Mouse (Mus musculus): ENCODE results near the gene BC061212. TPM values are rescaled to one million over a fixed set of nuclear protein-coding genes. Genes with fewer than 3 reads are reported as not detected.
"Not testable (repeated sequence)": the region's sequence is repeated elsewhere in the genome, so short reads cannot be mapped to it uniquely, and the experiment has no call there.

BC061212 gene
- not detected in 2 replicates for polyA plus RNA-seq (2011; ENCODE audit: insufficient read depth, insufficient read length, low read depth, missing spikeins)

DNA sequence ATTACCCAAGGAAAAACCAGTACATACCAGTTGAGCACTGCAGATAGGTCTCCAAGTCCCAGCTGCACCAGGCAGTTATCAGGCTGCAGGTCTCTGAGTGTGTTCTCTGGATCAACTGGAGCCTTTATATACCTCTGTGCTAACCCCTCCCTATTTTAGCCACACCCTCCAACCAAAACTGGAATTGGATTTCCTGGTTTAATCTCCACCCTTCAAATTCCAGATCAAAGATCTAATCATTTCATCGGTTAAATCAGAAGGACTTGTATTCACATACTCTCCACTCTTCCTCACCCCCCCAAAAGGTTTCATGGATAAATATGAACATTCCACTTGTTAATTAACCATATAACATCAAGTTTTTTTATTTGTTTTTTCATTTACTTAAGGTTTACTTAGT, at the start of gene BC061212:
Gene BC061212, minus strand, starts transcription at position 101 of the 400 bp plus-strand sequence.
- H3K4me3 ChIP-seq (ENCODE audit: low read depth, low read length); H3K9ac ChIP-seq (ENCODE audit: low read depth, poor library complexity, severe bottlenecking); H3K27ac ChIP-seq (ENCODE audit: insufficient read depth, low read length); H3K36me3 ChIP-seq (ENCODE audit: control insufficient read depth, insufficient read depth, low read length, poor library complexity, severe bottlenecking); H3K4me1 ChIP-seq (ENCODE audit: control insufficient read depth, insufficient read depth, low read length); H3K27me3 ChIP-seq (ENCODE audit: control insufficient read depth, insufficient read depth, low read length, poor library complexity, severe bottlenecking); H3K9me3 ChIP-seq (replicated peaks; ENCODE audit: control insufficient read depth, insufficient read depth, low read length, poor library complexity, severe bottlenecking): not testable (repeated sequence)

- not testable (repeated sequence) for H3K36me3 ChIP-seq (ENCODE audit: control insufficient read depth, insufficient read depth, low read length, poor library complexity, severe bottlenecking); H3K27ac ChIP-seq (ENCODE audit: insufficient read depth, low read length); H3K9me3 ChIP-seq (replicated peaks; ENCODE audit: control insufficient read depth, insufficient read depth, low read length, poor library complexity, severe bottlenecking); H3K4me1 ChIP-seq (ENCODE audit: control insufficient read depth, insufficient read depth, low read length); H3K4me3 ChIP-seq (ENCODE audit: low read depth, low read length); H3K27me3 ChIP-seq (ENCODE audit: control insufficient read depth, insufficient read depth, low read length, poor library complexity, severe bottlenecking); H3K9ac ChIP-seq (ENCODE audit: low read depth, poor library complexity, severe bottlenecking)
Measured at GRCm38 (mm10) chr5:94076085-94076484, 5.7 kb upstream of the BC061212 start, which contains the start of gene Gm6351. Gene Gm6351, plus strand, starts transcription at chr5:94076385.

Other genes starting within 250 kb of the BC061212 start
- not detected in 2 replicates for gene Gm7792, start 226.8 kb downstream of the BC061212 start, polyA plus RNA-seq (2011; ENCODE audit: insufficient read depth, insufficient read length, low read depth, missing spikeins)
- not detected in 2 replicates for gene Gm16429, start 141.5 kb downstream of the BC061212 start, polyA plus RNA-seq (2011; ENCODE audit: insufficient read depth, insufficient read length, low read depth, missing spikeins)
- gene Gm6351, start 5.8 kb upstream of the BC061212 start, polyA plus RNA-seq (2011; ENCODE audit: insufficient read depth, insufficient read length, low read depth, missing spikeins), result not detected in 2 replicates
- gene Gm3106, start 147.5 kb upstream of the BC061212 start, polyA plus RNA-seq (2011; ENCODE audit: insufficient read depth, insufficient read length, low read depth, missing spikeins), result not detected in 2 replicates
- not detected in 2 replicates for gene A430089I19Rik, start 236.3 kb upstream of the BC061212 start, polyA plus RNA-seq (2011; ENCODE audit: insufficient read depth, insufficient read length, low read depth, missing spikeins)
- not detected in 2 replicates for gene Gm6502, start 243.9 kb upstream of the BC061212 start, polyA plus RNA-seq (2011; ENCODE audit: insufficient read depth, insufficient read length, low read depth, missing spikeins)

All from ES-Bruce4 (cell line).